Mouse (Mus musculus) CD4-positive, CD25-positive, alpha-beta regulatory T cell, adult 4 months (primary cell): ENCODE measurements around the gene Ppp1r12b. TPM values are rescaled to one million over a fixed set of nuclear protein-coding genes. Genes with fewer than 3 reads are reported as not detected.

Experiments used
- ATAC-seq: one replicate; pipeline ENCODE4 v1.8.0; 2017
- polyA plus RNA-seq, 2 experiments: library from polyadenylated mRNA; unstranded; fragments of 100-300 nt; shearing (Covaris generic); gene quantifications; one replicate each; pipeline ENCODE4 v1.2.1; 2017

The Ppp1r12b gene
- polyA plus RNA-seq, 2 experiments from 2014 or later: 7.7 to 7.9 TPM

- ATAC-seq: no peak
Measured at GRCm38 (mm10) chr1:134790716-134791439, 164.9 kb downstream of the Ppp1r12b start.

GRCm38 (mm10) chr1:134788096-134788495 lies 167.6 kb downstream of the Ppp1r12b start:
- ATAC-seq: no peak

- no peak for ATAC-seq
Measured at GRCm38 (mm10) chr1:134784911-134785310, 170.8 kb downstream of the Ppp1r12b start.

GRCm38 (mm10) chr1:134784481-134784880 lies 171.3 kb downstream of the Ppp1r12b start:
- ATAC-seq: no peak

- ATAC-seq: no peak
Measured at GRCm38 (mm10) chr1:134783958-134784357, 171.8 kb downstream of the Ppp1r12b start.

- no peak for ATAC-seq
Measured at GRCm38 (mm10) chr1:134782797-134783196, 172.9 kb downstream of the Ppp1r12b start.

GRCm38 (mm10) chr1:134777936-134778548 lies 177.7 kb downstream of the Ppp1r12b start:
- ATAC-seq: no peak

- no peak for ATAC-seq
Measured at GRCm38 (mm10) chr1:134777201-134777885, 178.4 kb downstream of the Ppp1r12b start.

- no peak for ATAC-seq
Measured at GRCm38 (mm10) chr1:134775631-134776030, 180.1 kb downstream of the Ppp1r12b start.

GRCm38 (mm10) chr1:134774728-134775287 lies 180.9 kb downstream of the Ppp1r12b start:
- ATAC-seq: no peak

- no peak for ATAC-seq
Measured at GRCm38 (mm10) chr1:134774247-134774646, 181.5 kb downstream of the Ppp1r12b start.

- no peak for ATAC-seq
Measured at GRCm38 (mm10) chr1:134773256-134773655, 182.5 kb downstream of the Ppp1r12b start.

GRCm38 (mm10) chr1:134772821-134773220 lies 182.9 kb downstream of the Ppp1r12b start:
- no peak for ATAC-seq

- ATAC-seq: no peak
Measured at GRCm38 (mm10) chr1:134771999-134772398, 183.7 kb downstream of the Ppp1r12b start.

GRCm38 (mm10) chr1:134771353-134771752 lies 184.4 kb downstream of the Ppp1r12b start:
- ATAC-seq: no peak

- no peak for ATAC-seq
Measured at GRCm38 (mm10) chr1:134770312-134770711, 185.4 kb downstream of the Ppp1r12b start.

- ATAC-seq: no peak
Measured at GRCm38 (mm10) chr1:134766448-134766847, 189.3 kb downstream of the Ppp1r12b start.

- ATAC-seq: no peak
Measured at GRCm38 (mm10) chr1:134764831-134765458, 190.8 kb downstream of the Ppp1r12b start.

GRCm38 (mm10) chr1:134763776-134764438 lies 191.8 kb downstream of the Ppp1r12b start:
- no peak for ATAC-seq

GRCm38 (mm10) chr1:134763250-134763649 lies 192.5 kb downstream of the Ppp1r12b start:
- ATAC-seq: no peak

GRCm38 (mm10) chr1:134761534-134761933 lies 194.2 kb downstream of the Ppp1r12b start:
- ATAC-seq: no peak

GRCm38 (mm10) chr1:134760642-134761041 lies 195.1 kb downstream of the Ppp1r12b start:
- no peak for ATAC-seq
